Comparison of ENCODE assay signal across 8 mouse cellular contexts in the genomic region with DNA sequence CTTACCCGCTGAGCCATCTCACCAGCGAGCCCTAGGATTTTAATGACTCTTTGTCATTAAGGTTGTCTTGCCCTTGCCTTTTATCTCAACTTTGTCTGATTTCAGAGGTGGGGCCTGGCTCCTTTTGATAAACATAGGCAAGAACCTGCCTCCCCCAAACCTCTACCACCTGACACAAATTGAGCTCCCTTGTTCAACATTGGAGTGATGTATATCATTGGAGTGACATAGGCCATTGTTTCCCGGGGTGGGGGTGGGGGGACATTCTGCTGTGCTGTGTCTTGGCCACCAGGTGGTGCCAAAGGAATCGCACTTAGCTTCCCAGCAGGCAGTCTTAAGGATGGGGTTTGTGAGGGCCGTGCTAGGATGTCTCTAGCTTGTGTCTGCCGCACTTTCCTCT. TPM values are rescaled to one million over a fixed set of nuclear protein-coding genes. Genes with fewer than 3 reads are reported as not detected.
A peak's percentile ranks its signal among the peaks of the same experiment; 100 is the strongest.
DNase-seq lines count a peak whose midpoint lies in the region; ATAC-seq and TF ChIP-seq lines count a peak whose summit lies in the region.

No protein-coding gene starts in this region.

- peak; percentile 53 for TF ChIP-seq RAD21 in MEL (IDR thresholded peaks at IDR 0.05; ENCODE audit: low read depth, low read length)

- H3K79me2 ChIP-seq in MEL (ENCODE audit: control insufficient read depth, insufficient read depth, low read length, poor library complexity), result no peaks in the 10 kb centered on the region

- H3K27me3 ChIP-seq in liver, embryonic 11.5 days (replicated peaks; ENCODE audit: control insufficient read depth, insufficient read depth, low read length), result no peaks in the 10 kb centered on the region
- H3K27me3 ChIP-seq in MEL (ENCODE audit: control insufficient read depth in 1 of 2, insufficient read depth in 2 of 2, low read length in 2 of 2), result no peaks in the 10 kb centered on the region; a peak in 2 of 4 replicates
- no peaks in the 10 kb centered on the region for H3K27me3 ChIP-seq in liver, postnatal 0 days (ENCODE audit: insufficient read depth, low read length)

- peak; percentile 76 to 87 (median 82) for TF ChIP-seq CTCF in MEL (IDR thresholded peaks at IDR 0.05 in 2 of 3, conservative IDR thresholded peaks at IDR 0.05 in 1 of 3; ENCODE audit: control insufficient read depth in 1 of 3, insufficient read depth in 1 of 3, low read depth in 2 of 3, low read length in 3 of 3, poor library complexity in 1 of 3, severe bottlenecking in 1 of 3)
- peak; percentile 81 for TF ChIP-seq CTCF in liver, postnatal 0 days (IDR thresholded peaks at IDR 0.05; ENCODE audit: low read depth)

- no peak overlapping the region for H3K27ac ChIP-seq in liver, embryonic 11.5 days (ENCODE audit: low read depth, low read length)
- no peak overlapping the region for H3K27ac ChIP-seq in MEL (ENCODE audit: control insufficient read depth, low read depth, low read length)
- H3K27ac ChIP-seq in liver, postnatal 0 days (ENCODE audit: low read depth), result no peak overlapping the region

- no peak for TF ChIP-seq POLR2A in MEL (IDR thresholded peaks at IDR 0.05; ENCODE audit: control insufficient read depth in 1 of 2, insufficient read depth in 1 of 2, low read depth in 1 of 2, low read length in 2 of 2, poor library complexity in 1 of 2)

- WGBS in liver, embryonic 11.5 days, result 29% methylated on average over 6 of the region's 6 CpGs
- whole genome bisulfite sequencing in liver, postnatal 0 days (ENCODE audit: insufficient replicate concordance), result 24% methylated on average over 6 of the region's 6 CpGs

- H3K9ac ChIP-seq in liver, embryonic 11.5 days (ENCODE audit: low read depth, low read length), result no peak overlapping the region
- no peak overlapping the region for H3K9ac ChIP-seq in MEL (ENCODE audit: control insufficient read depth, low read depth, low read length, poor library complexity, severe bottlenecking)
- H3K9ac ChIP-seq in liver, postnatal 0 days (replicated peaks), result no peak overlapping the region

- ATAC-seq in liver, embryonic 11.5 days (replicated peaks; ENCODE audit: low FRiP score), result no peak; the same call in 1 of the 2 replicates
- no peak; the same call in 1 of the 2 replicates for ATAC-seq in liver, postnatal 0 days

- no peaks in the 10 kb centered on the region for H3K4me1 ChIP-seq in liver, embryonic 11.5 days (replicated peaks; ENCODE audit: control insufficient read depth, insufficient read depth, low read length)
- H3K4me1 ChIP-seq in MEL (ENCODE audit: control insufficient read depth in 1 of 2, insufficient read depth in 2 of 2, low read length in 2 of 2), result no peaks in the 10 kb centered on the region
- no peaks in the 10 kb centered on the region for H3K4me1 ChIP-seq in liver, postnatal 0 days (ENCODE audit: insufficient read depth)

- TF ChIP-seq EP300 in MEL (IDR thresholded peaks at IDR 0.05; ENCODE audit: low read depth in 1 of 2, low read length in 2 of 2), result no peak
- TF ChIP-seq EP300 in liver, postnatal 0 days (IDR thresholded peaks at IDR 0.05; ENCODE audit: low read depth), result no peak

- peak; percentile 25 for DNase-seq in liver
- no peak for DNase-seq in liver, embryonic 11.5 days (ENCODE audit: low spot score)
- DNase-seq in MEL (ENCODE audit: low read depth, low spot score), result peak; percentile 64
- DNase-seq in cerebellum, postnatal 14 days, result peak; percentile 53 to 58
- DNase-seq in heart, postnatal 4 days, result peak; percentile 36
- DNase-seq in liver, postnatal 0 days, result peak; percentile 53
- DNase-seq in right cerebral cortex, postnatal 10 days (ENCODE audit: low spot score in 2 of 2), result peak; percentile 53 to 62
- DNase-seq in spleen, postnatal 14 days (ENCODE audit: low spot score in 2 of 2), result no peak

- no peaks in the 10 kb centered on the region for H3K36me3 ChIP-seq in liver, embryonic 11.5 days (ENCODE audit: control insufficient read depth, insufficient read depth, low read length)
- no peaks in the 10 kb centered on the region for H3K36me3 ChIP-seq in MEL (ENCODE audit: control insufficient read depth in 1 of 2, insufficient read depth in 2 of 2, low read length in 2 of 2)
- H3K36me3 ChIP-seq in liver, postnatal 0 days (replicated peaks; ENCODE audit: insufficient read depth, low read length), result no peaks in the 10 kb centered on the region

- H3K4me3 ChIP-seq in liver, embryonic 11.5 days (ENCODE audit: low read depth, low read length), result no peak overlapping the region
- no peak overlapping the region for H3K4me3 ChIP-seq in MEL (ENCODE audit: control insufficient read depth in 1 of 2, insufficient read depth in 1 of 2, low read depth in 2 of 2, low read length in 2 of 2)
- no peak overlapping the region for H3K4me3 ChIP-seq in liver, postnatal 0 days (ENCODE audit: low read depth, low read length)

- H3K9me3 ChIP-seq in liver, embryonic 11.5 days (ENCODE audit: control insufficient read depth, low read length), result no peaks in the 10 kb centered on the region
- no peaks in the 10 kb centered on the region for H3K9me3 ChIP-seq in MEL (replicated peaks; ENCODE audit: insufficient read depth, low read length)
- no peaks in the 10 kb centered on the region for H3K9me3 ChIP-seq in liver, postnatal 0 days (ENCODE audit: low read length)

- H3K4me2 ChIP-seq in liver, embryonic 11.5 days, result no peak overlapping the region
- no peak overlapping the region for H3K4me2 ChIP-seq in liver, postnatal 0 days (ENCODE audit: low read depth, low read length)

TF ChIP-seq in MEL, 35 proteins besides CTCF, POLR2A, EP300 and RAD21:
- no peak for TF ChIP-seq E2F4 (IDR thresholded peaks at IDR 0.05; ENCODE audit: borderline replicate concordance, low read depth, low read length)
- no peak for TF ChIP-seq UBTF (IDR thresholded peaks at IDR 0.05; ENCODE audit: borderline replicate concordance, insufficient read depth, low read depth, low read length)
- TF ChIP-seq ZC3H11A (IDR thresholded peaks at IDR 0.05; ENCODE audit: low read depth, low read length), result no peak; the same call in 1 of the 2 replicates
- no peak for TF ChIP-seq POLR2AphosphoS5 (IDR thresholded peaks at IDR 0.05; ENCODE audit: borderline replicate concordance, low read depth, low read length)
- peak; percentile 73 for TF ChIP-seq SMC3 (IDR thresholded peaks at IDR 0.05; ENCODE audit: low read depth, low read length)

RNA-seq across cellular contexts. Expression of a gene that starts 17.7 kb away (rescaled TPM):
- 178 and 184 TPM in 2 replicates for polyA plus RNA-seq in liver, embryonic 11.5 days (2014; fragmentation: Nextera tagmentation; extraction: Ambion mirVana)
- total RNA-seq in MEL (2012; rRNA removed), result 174 and 176 TPM in 2 replicates
- polyA plus RNA-seq in MEL (2012; ENCODE audit: insufficient read depth in 1 of 2, insufficient read length in 2 of 2, low read depth in 1 of 2, low replicate concordance in 2 of 2, missing spikeins in 1 of 2), result 100 to 1,000 TPM in 1 of 2 experiments, not detected in 1; 144 TPM
- 100 to 1,000 TPM; 238 to 243 TPM for total RNA-seq in heart, postnatal 4 days (2021)
- 56.1 and 60.7 TPM in 2 replicates for polyA plus RNA-seq in liver, postnatal 0 days (2015; fragmentation: Nextera tagmentation; extraction: Ambion mirVana)

Comparison
In these comparisons a context has a peak if more than half of its experiments do, and no peak if none do; other contexts are left out.
1. DNase-seq: peak in liver (single experiment), MEL (single experiment), cerebellum, postnatal 14 days (2 of 2), heart, postnatal 4 days (single experiment), liver, postnatal 0 days (single experiment) and right cerebral cortex, postnatal 10 days (2 of 2); none in liver, embryonic 11.5 days (single experiment) and spleen, postnatal 14 days (0 of 2).